Mouse (Mus musculus) spleen, embryonic (tissue): ENCODE measurements around the gene Mesp2.

Experiments used
- CTCF ChIA-PET: fragments of 350-600 bp; sonication (Branson Sonifier 250); formaldehyde crosslinking; loops from one replicate; lab custom pipeline; 2022; lab: Charles Lee

The Mesp2 gene

GRCm38 (mm10) chr7:79810611-79811506, at the start of gene Mesp2:
Gene Mesp2, plus strand, starts transcription at chr7:79810727.
- CTCF ChIA-PET: no interaction called here

GRCm38 (mm10) chr7:79761124-79761876, 49.2 kb upstream of the Mesp2 start:
- CTCF ChIA-PET: no interaction called here

GRCm38 (mm10) chr7:79762106-79762505, 48.4 kb upstream of the Mesp2 start:
- CTCF ChIA-PET: no interaction called here

- CTCF ChIA-PET: interaction anchor here (0.7 kb wide), 1 partner anchor 41 kb away, joined by 4 read pairs; no protein-coding TSS in a partner anchor
Observed at GRCm38 (mm10) chr7:79765991-79766390, 44.5 kb upstream of the Mesp2 start.

GRCm38 (mm10) chr7:79769664-79770063, 40.9 kb upstream of the Mesp2 start:
- CTCF ChIA-PET: no interaction called here

- CTCF ChIA-PET: no interaction called here
Observed at GRCm38 (mm10) chr7:79771561-79772512, 38.7 kb upstream of the Mesp2 start.

- CTCF ChIA-PET: no interaction called here
Observed at GRCm38 (mm10) chr7:79780647-79781626, 29.6 kb upstream of the Mesp2 start.

GRCm38 (mm10) chr7:79781826-79782515, 28.6 kb upstream of the Mesp2 start:
- CTCF ChIA-PET: no interaction called here

GRCm38 (mm10) chr7:79782516-79782855, 28.0 kb upstream of the Mesp2 start:
- CTCF ChIA-PET: no interaction called here

GRCm38 (mm10) chr7:79786295-79786694, 24.2 kb upstream of the Mesp2 start:
- CTCF ChIA-PET: no interaction called here

- CTCF ChIA-PET: interaction anchor here (0.6 kb wide), 1 partner anchor 25 kb away, joined by 3 read pairs; no protein-coding TSS in a partner anchor
Observed at GRCm38 (mm10) chr7:79789812-79790211, 20.7 kb upstream of the Mesp2 start.

GRCm38 (mm10) chr7:79792635-79793421, 17.7 kb upstream of the Mesp2 start:
- CTCF ChIA-PET: no interaction called here

- CTCF ChIA-PET: no interaction called here
Observed at GRCm38 (mm10) chr7:79793688-79794087, 16.8 kb upstream of the Mesp2 start, which contains the start of gene Mesp1. Gene Mesp1, minus strand, starts transcription at chr7:79793788.

GRCm38 (mm10) chr7:79798606-79799005, 11.9 kb upstream of the Mesp2 start:
- CTCF ChIA-PET: interaction anchor here (0.7 kb wide), 3 partner anchors 98 to 655 kb away, joined by 3 to 7 read pairs (median 4); no protein-coding TSS in a partner anchor

- CTCF ChIA-PET: interaction anchor here (0.7 kb wide), 2 partner anchors 262 to 655 kb away, joined by 3 to 4 read pairs; no protein-coding TSS in a partner anchor
Observed at GRCm38 (mm10) chr7:79799048-79799447, 11.5 kb upstream of the Mesp2 start.

- CTCF ChIA-PET: no interaction called here
Observed at GRCm38 (mm10) chr7:79799506-79799905, 11.0 kb upstream of the Mesp2 start.

- CTCF ChIA-PET: no interaction called here
Observed at GRCm38 (mm10) chr7:79800336-79800735, 10.2 kb upstream of the Mesp2 start.

- CTCF ChIA-PET: no interaction called here
Observed at GRCm38 (mm10) chr7:79801391-79801790, 9.1 kb upstream of the Mesp2 start.

- CTCF ChIA-PET: no interaction called here
Observed at GRCm38 (mm10) chr7:79802037-79802436, 8.5 kb upstream of the Mesp2 start.
